Mouse (Mus musculus): ENCODE results near the gene Zfp933. TPM values are rescaled to one million over a fixed set of nuclear protein-coding genes. Genes with fewer than 3 reads are reported as not detected.
"Not testable (repeated sequence)": the region's sequence is repeated elsewhere in the genome, so short reads cannot be mapped to it uniquely, and the experiment has no call there.

Gene Zfp933
- polyA plus RNA-seq, 1 experiment from 2014 or later, result 1.4 TPM

GRCm38 (mm10) chr4:147879865-147880264 lies 31.7 kb upstream of the Zfp933 start:
- H3K9me3 ChIP-seq (replicated peaks), result no peaks in the 10 kb centered on the region
- H3K4me2 ChIP-seq, result no peak overlapping the region
- no peak overlapping the region for H3K4me3 ChIP-seq (replicated peaks)
- no peak for ATAC-seq (ENCODE audit: insufficient read depth)
- no peaks in the 10 kb centered on the region for H3K27me3 ChIP-seq
- H3K9ac ChIP-seq, result no peak overlapping the region
- no peak overlapping the region for H3K27ac ChIP-seq (replicated peaks)
- peaks cover 10% of the 10 kb centered on the region for H3K4me1 ChIP-seq (replicated peaks)
- peaks cover 85% of the 10 kb centered on the region for H3K36me3 ChIP-seq (replicated peaks)
- 69% methylated on average over 5 of the region's 5 CpGs for WGBS (ENCODE audit: insufficient replicate concordance)

- Histone ChIP-seq H3K36me3 (replicated peaks) (peaks cover 87% of the 10 kb centered on the region), H3K9ac (no peak overlapping the region), H3K4me3 (replicated peaks) (no peak overlapping the region), H3K4me1 (replicated peaks) (peaks cover 10% of the 10 kb centered on the region), H3K4me2 (no peak overlapping the region), H3K27me3 (no peaks in the 10 kb centered on the region), H3K9me3 (replicated peaks) (no peaks in the 10 kb centered on the region), H3K27ac (replicated peaks) (no peak overlapping the region)
- no peak for ATAC-seq (ENCODE audit: insufficient read depth)
- WGBS (ENCODE audit: insufficient replicate concordance), result 55% methylated on average over 2 of the region's 2 CpGs
Observed at GRCm38 (mm10) chr4:147879456-147879855, 31.3 kb upstream of the Zfp933 start.

GRCm38 (mm10) chr4:147878537-147878936 lies 30.4 kb upstream of the Zfp933 start:
- no peak overlapping the region for H3K4me3 ChIP-seq (replicated peaks)
- 84% methylated on average over 9 of the region's 9 CpGs for WGBS (ENCODE audit: insufficient replicate concordance)
- no peak overlapping the region for H3K27ac ChIP-seq (replicated peaks)
- H3K27me3 ChIP-seq, result no peaks in the 10 kb centered on the region
- H3K9ac ChIP-seq, result no peak overlapping the region
- no peak overlapping the region for H3K4me2 ChIP-seq
- no peak for ATAC-seq (ENCODE audit: insufficient read depth)
- H3K9me3 ChIP-seq (replicated peaks), result no peaks in the 10 kb centered on the region
- H3K4me1 ChIP-seq (replicated peaks), result peaks cover 10% of the 10 kb centered on the region
- peaks cover 87% of the 10 kb centered on the region for H3K36me3 ChIP-seq (replicated peaks)

GRCm38 (mm10) chr4:147875852-147876575 lies 27.8 kb upstream of the Zfp933 start:
- 49% methylated on average over 4 of the region's 4 CpGs for WGBS (ENCODE audit: insufficient replicate concordance)
- H3K27me3 ChIP-seq, result no peaks in the 10 kb centered on the region
- H3K36me3 ChIP-seq (replicated peaks), result peaks cover 82% of the 10 kb centered on the region
- no peak for ATAC-seq (ENCODE audit: insufficient read depth)
- no peak overlapping the region for H3K4me2 ChIP-seq
- H3K9me3 ChIP-seq (replicated peaks), result no peaks in the 10 kb centered on the region
- no peak overlapping the region for H3K27ac ChIP-seq (replicated peaks)
- no peak overlapping the region for H3K4me3 ChIP-seq (replicated peaks)
- H3K4me1 ChIP-seq (replicated peaks), result peaks cover 13% of the 10 kb centered on the region
- no peak overlapping the region for H3K9ac ChIP-seq

- peaks cover 46% of the 10 kb centered on the region for H3K36me3 ChIP-seq (replicated peaks)
- H3K27ac ChIP-seq (replicated peaks), result peak overlapping the region; percentile 77
- H3K4me1 ChIP-seq (replicated peaks), result peaks cover 43% of the 10 kb centered on the region
- no peaks in the 10 kb centered on the region for H3K9me3 ChIP-seq (replicated peaks)
- H3K4me2 ChIP-seq, result peak overlapping the region; percentile 83
- no peak for ATAC-seq (ENCODE audit: insufficient read depth)
- peak overlapping the region; percentile 87 for H3K4me3 ChIP-seq (replicated peaks)
- WGBS (ENCODE audit: insufficient replicate concordance), result 8% methylated on average over 5 of the region's 5 CpGs
- H3K27me3 ChIP-seq, result no peaks in the 10 kb centered on the region
- peak overlapping the region; percentile 59 for H3K9ac ChIP-seq
Observed at GRCm38 (mm10) chr4:147869238-147869637, 21.1 kb upstream of the Zfp933 start.

DNA sequence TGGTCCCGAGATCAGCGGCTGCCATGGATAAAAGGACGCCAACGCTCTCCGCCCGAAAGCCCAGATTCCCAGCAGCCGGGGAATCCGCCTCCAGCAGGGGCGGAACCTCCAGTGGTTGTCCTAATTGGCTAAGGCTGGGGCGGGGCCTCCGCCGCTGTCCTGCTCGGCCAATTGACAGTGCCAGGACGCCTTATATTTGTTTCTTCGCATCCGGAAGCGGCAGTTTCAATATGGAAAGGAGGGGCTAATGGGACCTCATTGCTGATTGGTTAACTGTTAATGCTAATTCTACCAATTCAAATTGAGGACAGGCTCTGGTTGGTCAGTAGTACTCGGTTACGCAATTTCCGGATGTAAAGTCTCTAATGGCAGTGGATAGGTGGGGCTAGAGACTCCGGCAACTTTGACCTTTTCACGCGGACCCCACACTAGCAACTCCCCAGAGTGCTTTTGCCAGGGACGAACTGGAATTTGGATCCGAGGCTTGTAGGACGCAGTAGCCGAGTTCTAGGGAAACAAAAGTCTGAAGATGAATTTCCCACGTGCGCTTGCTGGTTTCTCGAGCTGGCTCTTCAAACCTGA lies 20.4 kb upstream of the Zfp933 start, which contains the start of the genes Miip and Fv1:
Gene Miip, minus strand, starts transcription at position 367 of the 582 bp plus-strand sequence.
Gene Fv1, plus strand, starts transcription at position 530 of the 582 bp plus-strand sequence.
- no peaks in the 10 kb centered on the region for H3K9me3 ChIP-seq (replicated peaks)
- peaks cover 45% of the 10 kb centered on the region for H3K36me3 ChIP-seq (replicated peaks)
- peak within 1 kb of the TSS; percentile 84 for H3K27ac ChIP-seq (replicated peaks)
- under 1% methylated on average over 30 of the region's 30 CpGs for WGBS (ENCODE audit: insufficient replicate concordance)
- H3K27me3 ChIP-seq, result no peaks in the 10 kb centered on the region
- ATAC-seq (ENCODE audit: insufficient read depth), result peak; percentile 98
- H3K4me2 ChIP-seq, result peak within 1 kb of the TSS; percentile 83
- peak within 1 kb of the TSS; percentile 84 for H3K9ac ChIP-seq
- H3K4me3 ChIP-seq (replicated peaks), result peak within 1 kb of the TSS; percentile 87
- H3K4me1 ChIP-seq (replicated peaks), result peaks cover 43% of the 10 kb centered on the region

DNA sequence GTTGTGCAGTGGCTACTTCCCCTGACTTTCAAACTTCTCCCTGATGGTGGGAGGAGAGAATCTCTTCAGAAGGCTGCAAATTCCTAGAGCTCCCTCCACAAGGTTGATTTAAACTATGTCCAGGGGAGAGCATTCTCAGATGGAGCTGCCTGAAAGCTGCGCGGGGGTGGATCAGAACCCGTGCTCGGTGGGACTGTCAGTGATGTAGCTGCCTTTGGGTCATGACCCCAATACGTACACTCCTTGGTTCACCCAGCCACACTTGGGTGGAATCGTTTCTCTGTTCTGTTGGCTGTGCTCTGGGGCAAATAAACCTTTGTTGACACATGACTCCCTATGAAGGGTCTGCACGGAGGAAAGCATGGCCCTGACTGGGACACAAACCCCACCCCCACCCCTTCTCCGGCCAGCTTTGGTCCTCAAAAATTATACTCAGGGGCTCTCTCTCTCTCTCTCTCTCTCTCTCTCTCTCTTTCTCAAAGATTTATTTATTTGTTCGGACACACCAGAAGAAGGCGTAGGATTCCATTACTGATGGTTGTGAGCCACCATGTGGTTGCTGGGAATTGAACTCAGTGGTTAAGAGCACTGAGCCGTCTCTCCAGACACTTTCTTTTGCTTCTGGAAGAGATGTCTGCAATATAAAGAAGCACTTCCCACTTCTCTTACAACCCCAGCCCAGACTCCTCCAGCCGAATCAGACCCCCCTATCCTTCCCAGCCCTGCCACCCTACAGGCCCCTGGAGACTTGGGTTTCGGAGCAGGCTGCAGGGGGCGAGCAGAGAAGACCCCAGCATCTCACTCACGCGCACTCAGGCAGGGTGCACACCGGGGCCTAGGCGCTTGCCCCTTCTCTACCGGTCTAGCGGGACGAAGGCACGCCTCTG lies 19.6 kb upstream of the Zfp933 start:
- Histone ChIP-seq H3K4me2 (peak overlapping the region; percentile 80), H3K4me3 (replicated peaks) (peak overlapping the region; percentile 87), H3K9me3 (replicated peaks) (no peaks in the 10 kb centered on the region), H3K27ac (replicated peaks) (peak overlapping the region; percentile 84), H3K4me1 (replicated peaks) (peaks cover 43% of the 10 kb centered on the region), H3K27me3 (no peaks in the 10 kb centered on the region), H3K9ac (peak overlapping the region; percentile 84), H3K36me3 (replicated peaks) (peaks cover 45% of the 10 kb centered on the region)
- WGBS (ENCODE audit: insufficient replicate concordance), result 4% methylated on average over 22 of the region's 22 CpGs
- ATAC-seq (ENCODE audit: insufficient read depth), result no peak

DNA sequence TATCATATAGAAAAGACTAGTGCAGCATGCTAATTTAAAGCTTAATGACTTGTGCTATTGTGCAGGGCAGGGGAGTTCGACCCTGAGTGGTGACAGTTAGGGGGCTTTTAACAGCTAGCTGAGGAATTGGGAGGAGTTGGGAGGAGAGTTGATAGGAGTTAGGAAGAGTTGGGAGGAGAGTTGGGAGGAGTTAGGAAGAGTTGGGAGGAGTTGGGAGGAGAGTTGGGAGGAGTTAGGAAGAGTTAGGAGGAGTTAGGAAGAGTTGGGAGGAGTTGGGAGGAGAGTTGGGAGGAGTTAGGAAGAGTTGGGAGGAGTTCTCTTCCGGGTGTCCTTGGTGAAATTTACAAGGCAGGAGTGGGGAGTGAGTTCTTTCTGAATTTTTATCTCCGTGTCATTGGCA lies 18.6 kb upstream of the Zfp933 start:
- not testable (repeated sequence) for H3K9ac ChIP-seq; H3K27me3 ChIP-seq; H3K9me3 ChIP-seq (replicated peaks); ATAC-seq (ENCODE audit: insufficient read depth); H3K27ac ChIP-seq (replicated peaks)
- Histone ChIP-seq H3K36me3 (replicated peaks) (peaks cover 47% of the 10 kb centered on the region), H3K4me1 (replicated peaks) (peaks cover 43% of the 10 kb centered on the region), H3K4me2 (peak overlapping the region; percentile 80), H3K4me3 (replicated peaks) (peak overlapping the region; percentile 87)
- WGBS (ENCODE audit: insufficient replicate concordance), result 59% methylated on average over 3 of the region's 3 CpGs

DNA sequence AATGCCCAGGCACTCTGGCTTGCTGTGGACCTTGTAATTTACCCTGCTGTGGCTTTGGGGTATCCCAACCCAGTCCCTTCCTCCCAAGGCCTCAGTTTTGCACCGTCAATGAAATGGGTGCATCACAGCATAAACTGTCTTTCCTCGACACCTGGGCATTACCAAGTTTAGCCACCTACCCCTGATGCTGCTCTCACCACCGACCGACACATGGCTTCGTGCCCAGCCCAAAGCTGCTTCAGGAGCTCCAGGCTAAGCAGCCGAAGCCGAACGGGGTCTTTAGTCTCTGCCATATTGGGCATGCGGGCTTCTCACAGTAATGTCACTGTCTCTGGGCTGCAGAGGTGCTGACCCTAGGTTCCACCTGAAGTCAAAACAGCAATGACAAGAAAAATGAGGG lies 17.9 kb upstream of the Zfp933 start:
- Histone ChIP-seq H3K9me3 (replicated peaks) (no peaks in the 10 kb centered on the region), H3K27me3 (no peaks in the 10 kb centered on the region), H3K4me3 (replicated peaks) (no peak overlapping the region), H3K36me3 (replicated peaks) (peaks cover 51% of the 10 kb centered on the region), H3K4me2 (no peak overlapping the region), H3K9ac (no peak overlapping the region), H3K27ac (replicated peaks) (no peak overlapping the region; the same call in 1 of the 2 replicates), H3K4me1 (replicated peaks) (peaks cover 41% of the 10 kb centered on the region)
- no peak for ATAC-seq (ENCODE audit: insufficient read depth)
- WGBS (ENCODE audit: insufficient replicate concordance), result 91% methylated on average over 9 of the region's 9 CpGs

GRCm38 (mm10) chr4:147865651-147866050 lies 17.5 kb upstream of the Zfp933 start:
- no peak overlapping the region for H3K27ac ChIP-seq (replicated peaks)
- no peak overlapping the region for H3K4me3 ChIP-seq (replicated peaks)
- no peak for ATAC-seq (ENCODE audit: insufficient read depth)
- no peaks in the 10 kb centered on the region for H3K27me3 ChIP-seq
- no peak overlapping the region for H3K9ac ChIP-seq
- peaks cover 39% of the 10 kb centered on the region for H3K4me1 ChIP-seq (replicated peaks)
- 86% methylated on average over 6 of the region's 6 CpGs for WGBS (ENCODE audit: insufficient replicate concordance)
- no peaks in the 10 kb centered on the region for H3K9me3 ChIP-seq (replicated peaks)
- peaks cover 53% of the 10 kb centered on the region for H3K36me3 ChIP-seq (replicated peaks)
- no peak overlapping the region for H3K4me2 ChIP-seq

GRCm38 (mm10) chr4:147862051-147862450 lies 13.9 kb upstream of the Zfp933 start:
- no peak overlapping the region for H3K27ac ChIP-seq (replicated peaks)
- no peak overlapping the region for H3K4me3 ChIP-seq (replicated peaks)
- H3K9ac ChIP-seq, result no peak overlapping the region
- WGBS (ENCODE audit: insufficient replicate concordance), result 72% methylated on average over 3 of the region's 3 CpGs
- H3K4me1 ChIP-seq (replicated peaks), result peaks cover 14% of the 10 kb centered on the region
- H3K27me3 ChIP-seq, result no peaks in the 10 kb centered on the region
- no peaks in the 10 kb centered on the region for H3K9me3 ChIP-seq (replicated peaks)
- no peak for ATAC-seq (ENCODE audit: insufficient read depth)
- peaks cover 61% of the 10 kb centered on the region for H3K36me3 ChIP-seq (replicated peaks)
- H3K4me2 ChIP-seq, result no peak overlapping the region
